Mouse (Mus musculus) monocyte, adult 5-6 weeks (primary cell): ENCODE data around the gene Olfr169. TPM values are rescaled to one million over a fixed set of nuclear protein-coding genes. Genes with fewer than 3 reads are reported as not detected.
"Not testable (repeated sequence)": the region's sequence is repeated elsewhere in the genome, so short reads cannot be mapped to it uniquely, and the experiment has no call there.

Experiments used
- ATAC-seq: fragments of 153-309, 156-312 bp; replicated peaks from 2 replicates; pipeline ENCODE4 v1.8.0; 2017; ENCODE audit warnings: mild to moderate bottlenecking; ENCODE audit not compliant: low TSS enrichment, insufficient number of reproducible peaks, severe bottlenecking, poor library complexity, low FRiP score
- total RNA-seq: library from RNA; stranded (forward); fragments of 200-1000, 200-491, 200-594 nt; gene quantifications from 3 replicates; pipeline ENCODE4 v1.2.3, GENCODE M21; 2017

The Olfr169 gene
- not detected in 3 replicates for total RNA-seq

DNA sequence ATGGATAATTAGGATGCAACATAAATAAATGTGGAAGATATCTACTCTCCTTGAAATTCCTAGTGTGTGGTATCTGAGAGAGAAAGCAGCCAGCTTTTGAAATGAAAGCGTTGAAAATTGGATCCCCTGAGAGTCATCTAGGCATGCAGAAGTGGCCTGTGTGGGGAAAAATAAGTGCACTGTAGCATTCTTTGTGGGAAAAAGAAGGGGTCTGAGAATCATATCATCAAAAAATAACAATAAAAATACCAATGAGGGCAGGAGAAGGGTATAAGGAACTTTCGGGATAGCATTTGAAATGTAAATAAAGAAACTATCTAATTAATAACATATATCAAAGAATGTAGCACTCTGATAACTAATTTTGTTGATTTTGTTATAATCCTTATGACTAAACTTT lies at the start of gene Olfr169:
Olfr169 (minus strand) TSS at position 101 of the 400 bp plus-strand sequence.
- ATAC-seq: not testable (repeated sequence)

DNA sequence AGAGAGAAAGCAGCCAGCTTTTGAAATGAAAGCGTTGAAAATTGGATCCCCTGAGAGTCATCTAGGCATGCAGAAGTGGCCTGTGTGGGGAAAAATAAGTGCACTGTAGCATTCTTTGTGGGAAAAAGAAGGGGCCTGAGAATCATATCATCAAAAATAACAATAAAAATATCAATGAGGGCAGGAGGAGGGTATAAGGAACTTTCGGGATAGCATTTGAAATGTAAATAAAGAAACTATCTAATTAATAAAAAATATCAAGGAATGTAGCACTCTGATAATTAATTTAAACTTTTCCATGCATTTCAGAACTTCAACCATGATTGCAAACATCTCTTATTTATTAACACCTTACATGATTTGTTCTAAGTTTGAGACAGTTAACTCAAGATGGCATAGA lies 40.2 kb upstream of the Olfr169 start, which contains the start of gene Olfr170:
Olfr170 (minus strand) TSS at position 101 of the 400 bp plus-strand sequence.
- ATAC-seq: not testable (repeated sequence)

DNA sequence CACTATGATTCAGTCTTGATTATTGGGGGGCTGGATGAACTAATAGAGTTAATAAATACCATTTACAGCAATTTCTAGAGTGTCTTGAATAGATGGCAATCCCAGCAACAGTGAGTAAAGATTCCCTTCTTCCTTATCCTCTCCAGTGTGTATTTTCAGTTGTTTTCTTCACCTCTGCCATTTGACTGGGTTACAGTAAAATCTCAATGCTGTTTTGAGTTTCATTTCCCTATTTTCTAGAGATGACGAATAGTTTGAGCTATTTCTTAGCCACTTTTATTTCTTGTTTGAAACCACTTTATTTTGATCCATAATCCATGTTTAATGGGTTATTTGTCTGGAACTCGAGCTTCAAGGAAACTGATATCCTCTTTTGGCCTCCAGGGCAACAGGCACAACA lies 31.6 kb upstream of the Olfr169 start:
- ATAC-seq: no peak

DNA sequence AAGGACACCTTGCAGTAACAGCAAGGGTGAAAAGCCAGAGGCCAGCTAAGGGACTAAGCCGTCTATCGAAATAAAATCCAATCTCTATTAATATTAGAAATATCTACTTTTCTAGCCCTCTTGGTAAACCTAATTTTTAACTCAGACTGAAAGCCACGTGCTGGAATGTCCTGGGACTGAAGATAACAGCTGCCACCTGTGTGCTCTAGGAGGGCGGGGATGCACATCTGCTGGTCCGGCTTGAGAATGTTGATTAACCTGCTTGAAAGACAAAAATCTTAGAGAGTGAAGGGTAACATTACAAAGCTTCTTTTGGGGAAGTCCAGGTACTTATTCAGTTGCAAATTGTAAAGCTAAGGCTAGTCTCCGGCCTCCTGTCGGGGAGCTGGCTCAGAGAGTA lies 18.2 kb downstream of the Olfr169 start:
- ATAC-seq: not testable (repeated sequence)

DNA sequence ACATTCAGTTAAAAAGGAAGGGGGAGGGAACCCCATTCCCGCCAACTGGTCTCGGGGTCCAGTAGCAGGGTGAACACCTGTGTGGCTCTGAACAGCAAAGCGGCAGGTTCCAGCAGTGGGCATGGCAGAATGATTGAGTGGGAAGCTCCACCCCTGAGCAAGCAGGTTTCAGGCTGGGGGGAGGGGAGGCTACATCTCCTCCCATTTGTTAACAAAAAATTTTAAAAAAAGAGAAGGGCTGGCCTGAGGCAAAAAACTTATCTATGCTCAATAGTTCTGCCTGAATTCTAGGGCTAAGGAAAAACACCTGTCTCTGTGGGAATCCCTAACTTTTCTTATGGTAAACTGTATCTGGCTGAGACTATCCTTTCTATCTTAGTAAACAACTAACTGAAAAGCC lies 19.4 kb downstream of the Olfr169 start:
- ATAC-seq: not testable (repeated sequence)

DNA sequence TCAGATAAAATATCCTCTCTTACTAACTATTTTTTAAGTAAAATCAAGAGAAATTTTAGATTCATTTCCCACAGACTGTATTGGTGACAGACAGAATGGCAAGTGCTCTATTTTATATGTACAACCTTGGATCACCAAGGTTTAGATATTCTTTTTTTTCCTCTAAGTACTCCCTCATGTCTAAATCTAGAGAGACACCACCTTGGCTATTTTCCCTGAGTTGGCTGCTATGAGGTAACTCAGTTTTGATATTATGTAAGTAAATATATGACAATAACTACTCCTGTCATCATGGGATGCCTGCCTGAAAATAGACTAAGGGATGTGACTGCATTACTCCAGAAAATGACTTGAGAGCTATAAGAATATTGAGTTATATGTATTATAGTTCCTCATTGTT lies 36.2 kb downstream of the Olfr169 start, which contains the start of gene Olfr168:
Olfr168 (minus strand) TSS at position 101 of the 400 bp plus-strand sequence.
- ATAC-seq: no peak

DNA sequence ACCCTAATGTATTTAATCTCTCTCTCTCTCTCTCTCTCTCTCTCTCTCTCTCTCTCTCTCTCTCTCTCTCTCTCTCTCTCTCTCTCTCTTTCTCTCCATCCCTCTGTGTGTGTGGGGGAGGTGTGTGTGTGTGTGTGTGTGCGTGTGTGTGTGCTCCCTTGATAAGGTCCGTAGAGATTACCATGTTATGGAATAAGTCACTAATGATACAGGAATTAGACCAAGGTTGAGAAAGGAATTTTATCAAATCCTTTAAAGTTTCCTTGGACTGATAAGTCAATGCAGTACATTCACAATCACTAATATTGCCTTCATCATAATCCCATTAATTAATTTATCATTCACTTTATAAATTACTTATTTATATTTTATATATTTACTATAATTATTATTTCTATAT lies 49.4 kb downstream of the Olfr169 start, which contains the start of gene Olfr167:
Olfr167 (minus strand) TSS at position 101 of the 400 bp plus-strand sequence.
- ATAC-seq: no peak

Other genes with a start within 250 kb of the Olfr169 start
- not detected in 3 replicates for gene Olfr165, start 148.7 kb downstream of the Olfr169 start, total RNA-seq
- 0.19 TPM in 1 of 3 replicates, not detected in the others for gene Olfr166, start 88.1 kb downstream of the Olfr169 start, total RNA-seq
- not detected in 3 replicates for gene Olfr167, start 49.5 kb downstream of the Olfr169 start, total RNA-seq
- not detected in 3 replicates for gene Olfr168, start 36.3 kb downstream of the Olfr169 start, total RNA-seq
- gene Olfr170, start 40.1 kb upstream of the Olfr169 start, total RNA-seq: not detected in 3 replicates
- gene Olfr171, start 58.1 kb upstream of the Olfr169 start, total RNA-seq: not detected in 3 replicates
- gene Lamp3, start 134.6 kb upstream of the Olfr169 start, total RNA-seq: 0.19 to 0.67 TPM (median 0.53 TPM) in 3 replicates
- gene B3gnt5, start 188.4 kb upstream of the Olfr169 start, total RNA-seq: 28.4 to 35.3 TPM (median 33.8 TPM) in 3 replicates